20 mouse cellular contexts compared by ENCODE assay signal in genomic region chr10:109796981-109797380, GRCm38 (mm10).
DNase-seq lines count a peak whose midpoint lies in the region; ATAC-seq lines count a peak whose summit lies in the region.
"Had no signal": no experiment of that assay in that cellular context is flagged by ENCODE, and none has a peak within 500 bp of the region (broad histone marks: within the 10 kb centered on the region; RNA-seq: fewer than 3 reads in every experiment).

No protein-coding gene starts in this region.

- H3K36me3 ChIP-seq in embryonic facial prominence, embryonic 11.5 days (replicated peaks; ENCODE audit: control insufficient read depth, insufficient read depth, low read depth, low read length) = no peaks in the 10 kb centered on the region
- no peaks in the 10 kb centered on the region for H3K36me3 ChIP-seq in embryonic facial prominence, embryonic 10.5 days (replicated peaks)
- no peaks in the 10 kb centered on the region for H3K36me3 ChIP-seq in hindbrain, embryonic 15.5 days
- H3K36me3 ChIP-seq in hindbrain, embryonic 13.5 days = no peaks in the 10 kb centered on the region
- no peaks in the 10 kb centered on the region for H3K36me3 ChIP-seq in midbrain, embryonic 15.5 days (replicated peaks)
- H3K36me3 ChIP-seq: neural tube, embryonic 13.5 days had no signal

- DNase-seq in embryonic facial prominence, embryonic 11.5 days (ENCODE audit: low spot score) = peak; percentile 6
- no peak for DNase-seq in embryonic facial prominence, embryonic 10.5 days (ENCODE audit: low spot score)
- peak; percentile 25 for DNase-seq in adipocyte (ENCODE audit: low spot score)
- no peak for DNase-seq in T-cell, adult 2 months (ENCODE audit: low spot score)
- DNase-seq in embryo, embryonic 11 days = no peak
- DNase-seq: cerebellum, adult 2 months; cerebellum, postnatal 25 days; kidney, adult 11 months; liver, postnatal 0 days; right cerebral cortex, adult 18-20 months; right cerebral cortex, postnatal 4 days; thymus, postnatal 25 days had no signal

- WGBS in embryonic facial prominence, embryonic 11.5 days = 59% methylated on average over 3 of the region's 3 CpGs
- 74% methylated on average over 3 of the region's 3 CpGs for WGBS in embryonic facial prominence, embryonic 10.5 days
- WGBS in hindbrain, embryonic 15.5 days = 59% methylated on average over 3 of the region's 3 CpGs
- WGBS in hindbrain, embryonic 13.5 days = 75% methylated on average over 3 of the region's 3 CpGs
- WGBS in midbrain, embryonic 15.5 days = 41% methylated on average over 3 of the region's 3 CpGs

- H3K4me2 ChIP-seq in embryonic facial prominence, embryonic 11.5 days (ENCODE audit: low read depth, low read length) = no peak overlapping the region
- H3K4me2 ChIP-seq in hindbrain, embryonic 15.5 days = no peak overlapping the region
- no peak overlapping the region for H3K4me2 ChIP-seq in hindbrain, embryonic 13.5 days
- no peak overlapping the region for H3K4me2 ChIP-seq in midbrain, embryonic 15.5 days
- H3K4me2 ChIP-seq: liver, embryonic 11.5 days; neural tube, embryonic 13.5 days had no signal

- no peak for ATAC-seq in embryonic facial prominence, embryonic 11.5 days (replicated peaks; ENCODE audit: insufficient number of reproducible peaks, low FRiP score, low TSS enrichment, low read depth)
- ATAC-seq in hindbrain, embryonic 15.5 days (ENCODE audit: low FRiP score, low read depth) = no peak
- no peak for ATAC-seq in hindbrain, embryonic 13.5 days (ENCODE audit: low FRiP score)
- no peak for ATAC-seq in midbrain, embryonic 15.5 days (replicated peaks)
- ATAC-seq: liver, postnatal 0 days; lung, postnatal 0 days had no signal

- no peak overlapping the region for H3K9ac ChIP-seq in embryonic facial prominence, embryonic 11.5 days (replicated peaks; ENCODE audit: low read length)
- H3K9ac ChIP-seq in hindbrain, embryonic 15.5 days = no peak overlapping the region
- no peak overlapping the region for H3K9ac ChIP-seq in hindbrain, embryonic 13.5 days
- no peak overlapping the region for H3K9ac ChIP-seq in midbrain, embryonic 15.5 days
- H3K9ac ChIP-seq: liver, postnatal 0 days; neural tube, embryonic 13.5 days had no signal

- H3K27ac ChIP-seq in embryonic facial prominence, embryonic 11.5 days (replicated peaks; ENCODE audit: low read depth, low read length) = no peak overlapping the region
- no peak overlapping the region for H3K27ac ChIP-seq in embryonic facial prominence, embryonic 10.5 days (replicated peaks)
- peak overlapping the region; percentile 51 for H3K27ac ChIP-seq in hindbrain, embryonic 15.5 days (replicated peaks)
- no peak overlapping the region for H3K27ac ChIP-seq in hindbrain, embryonic 13.5 days
- H3K27ac ChIP-seq in midbrain, embryonic 15.5 days = peak overlapping the region; percentile 48; the same call in 1 of the 2 replicates
- H3K27ac ChIP-seq: macrophage; neural tube, embryonic 13.5 days had no signal

- no peaks in the 10 kb centered on the region for H3K4me1 ChIP-seq in embryonic facial prominence, embryonic 11.5 days (ENCODE audit: control insufficient read depth, insufficient read depth, low read length)
- H3K4me1 ChIP-seq in embryonic facial prominence, embryonic 10.5 days = no peaks in the 10 kb centered on the region
- 0 out of 2 replicates have a peak, but pooled peaks cover 2% of the 10 kb centered on the region for H3K4me1 ChIP-seq in hindbrain, embryonic 15.5 days (replicated peaks)
- H3K4me1 ChIP-seq in hindbrain, embryonic 13.5 days (replicated peaks) = no peaks in the 10 kb centered on the region
- H3K4me1 ChIP-seq in midbrain, embryonic 15.5 days = 0 out of 2 replicates have a peak, but pooled peaks cover 6% of the 10 kb centered on the region
- H3K4me1 ChIP-seq: neural tube, embryonic 13.5 days had no signal

- H3K27me3 ChIP-seq in embryonic facial prominence, embryonic 11.5 days (ENCODE audit: control insufficient read depth, insufficient read depth, low read length) = no peaks in the 10 kb centered on the region
- no peaks in the 10 kb centered on the region for H3K27me3 ChIP-seq in embryonic facial prominence, embryonic 10.5 days (replicated peaks; ENCODE audit: low read depth, poor library complexity, severe bottlenecking)
- H3K27me3 ChIP-seq in hindbrain, embryonic 15.5 days = no peaks in the 10 kb centered on the region
- no peaks in the 10 kb centered on the region for H3K27me3 ChIP-seq in hindbrain, embryonic 13.5 days
- no peaks in the 10 kb centered on the region for H3K27me3 ChIP-seq in midbrain, embryonic 15.5 days (replicated peaks)
- H3K27me3 ChIP-seq: neural tube, embryonic 13.5 days had no signal

- no peaks in the 10 kb centered on the region for H3K9me3 ChIP-seq in embryonic facial prominence, embryonic 11.5 days (replicated peaks; ENCODE audit: control insufficient read depth, low read length)
- H3K9me3 ChIP-seq in embryonic facial prominence, embryonic 10.5 days = no peaks in the 10 kb centered on the region
- no peaks in the 10 kb centered on the region for H3K9me3 ChIP-seq in hindbrain, embryonic 15.5 days
- H3K9me3 ChIP-seq in hindbrain, embryonic 13.5 days = no peaks in the 10 kb centered on the region
- no peaks in the 10 kb centered on the region for H3K9me3 ChIP-seq in midbrain, embryonic 15.5 days
- H3K9me3 ChIP-seq: neural tube, embryonic 13.5 days had no signal

- H3K4me3 ChIP-seq in embryonic facial prominence, embryonic 11.5 days (ENCODE audit: low read depth, low read length) = no peak overlapping the region
- no peak overlapping the region for H3K4me3 ChIP-seq in embryonic facial prominence, embryonic 10.5 days
- H3K4me3 ChIP-seq in hindbrain, embryonic 15.5 days = no peak overlapping the region
- H3K4me3 ChIP-seq in hindbrain, embryonic 13.5 days = no peak overlapping the region
- no peak overlapping the region for H3K4me3 ChIP-seq in midbrain, embryonic 15.5 days
- H3K4me3 ChIP-seq: myocyte; neural tube, embryonic 13.5 days had no signal

Comparison
In these comparisons a context has a peak if more than half of its experiments do, and no peak if none do; other contexts are left out.
1. DNase-seq: peak in embryonic facial prominence, embryonic 11.5 days (single experiment) and adipocyte (single experiment); none in embryonic facial prominence, embryonic 10.5 days (single experiment), T-cell, adult 2 months (single experiment) and embryo, embryonic 11 days (single experiment).
2. H3K27ac ChIP-seq: peak in hindbrain, embryonic 15.5 days (single experiment) and midbrain, embryonic 15.5 days (single experiment); none in embryonic facial prominence, embryonic 11.5 days (single experiment), embryonic facial prominence, embryonic 10.5 days (single experiment) and hindbrain, embryonic 13.5 days (single experiment).